Mouse (Mus musculus) hindbrain, embryonic 13.5 days (tissue): ENCODE results near the gene Chic1. TPM values are rescaled to one million over a fixed set of nuclear protein-coding genes. Genes with fewer than 3 reads are reported as not detected.

Experiments
- ATAC-seq: fragments of 200-750 bp; cut with Nextera tagmentation; 2 replicates; pipeline ENCODE4 v1.8.0; 2017; ENCODE audit warnings: moderate TSS enrichment; ENCODE audit not compliant: low FRiP score
- H3K27ac ChIP-seq: fragments of 300-500 bp; sonication (generic); 2 replicates; pipeline ENCODE4 v1.5.1; 2015; ENCODE audit warnings: inconsistent platforms, mild to moderate bottlenecking, moderate library complexity
- H3K27me3 ChIP-seq: fragments of 300-500 bp; sonication (generic); 2 replicates; pipeline ENCODE4 v1.6.1; 2015; ENCODE audit warnings: mild to moderate bottlenecking, inconsistent platforms
- H3K36me3 ChIP-seq: fragments of 300-500 bp; sonication (generic); 2 replicates; pipeline ENCODE4 v1.6.1; 2015; ENCODE audit warnings: mild to moderate bottlenecking, inconsistent platforms
- H3K4me1 ChIP-seq: fragments of 300-500 bp; sonication (generic); replicated peaks from 2 replicates; pipeline ENCODE4 v1.6.1; 2015; ENCODE audit warnings: inconsistent platforms
- H3K4me2 ChIP-seq: fragments of 300-500 bp; sonication (generic); 2 replicates; pipeline ENCODE4 v1.6.1; 2015; ENCODE audit warnings: inconsistent platforms, mild to moderate bottlenecking, moderate library complexity
- H3K4me3 ChIP-seq: fragments of 300-500 bp; sonication (generic); 2 replicates; pipeline ENCODE4 v1.5.1; 2015; ENCODE audit warnings: mild to moderate bottlenecking, inconsistent platforms
- H3K9ac ChIP-seq: fragments of 300-500 bp; sonication (generic); 2 replicates; pipeline ENCODE4 v1.6.1; 2015; ENCODE audit warnings: mild to moderate bottlenecking, inconsistent platforms
- H3K9me3 ChIP-seq: fragments of 300-500 bp; sonication (generic); 2 replicates; pipeline ENCODE4 v1.6.1; 2016; ENCODE audit warnings: inconsistent platforms
- WGBS: fragments of 180-500 bp; shearing (Covaris S2); methylation state at CpG from one replicate; pipeline ENCODE4 v1.1.7; 2015; 5-methylcytosine and 5-hydroxymethylcytosine counted together
- polyA plus RNA-seq: library from polyadenylated mRNA; unstranded; fragments of >200 nt; fragmentation: Nextera tagmentation; extraction: Ambion mirVana; gene quantifications from 2 replicates; pipeline ENCODE4 v1.2.1, GENCODE M21; 2015

Chic1 gene
- polyA plus RNA-seq, 1 experiment from 2014 or later = 8.8 TPM

GRCm38 (mm10) chrX:103440803-103441202 is 84.5 kb downstream of the Chic1 start:
- 12% methylated on average over 1 of the region's 1 CpGs for WGBS
- ATAC-seq = peak; percentile 7; the same call in 1 of the 2 replicates
- H3K36me3 ChIP-seq = no peaks in the 10 kb centered on the region
- H3K27ac ChIP-seq = no peak overlapping the region
- no peak overlapping the region for H3K4me3 ChIP-seq
- H3K9ac ChIP-seq = no peak overlapping the region
- H3K27me3 ChIP-seq = peaks cover 65% of the 10 kb centered on the region
- H3K4me2 ChIP-seq = no peak overlapping the region
- H3K9me3 ChIP-seq = no peaks in the 10 kb centered on the region
- no peaks in the 10 kb centered on the region for H3K4me1 ChIP-seq

- Histone ChIP-seq H3K27ac (no peak overlapping the region), H3K4me3 (no peak overlapping the region), H3K36me3 (no peaks in the 10 kb centered on the region), H3K4me1 (peaks cover 9% of the 10 kb centered on the region), H3K9me3 (no peaks in the 10 kb centered on the region), H3K27me3 (peaks cover 68% of the 10 kb centered on the region), H3K9ac (no peak overlapping the region), H3K4me2 (no peak overlapping the region)
- 37% methylated on average over 7 of the region's 7 CpGs for WGBS
- no peak for ATAC-seq
Measured at GRCm38 (mm10) chrX:103443755-103444154, 87.5 kb downstream of the Chic1 start.

Other genes starting within 250 kb of the Chic1 start
- 78.5 and 82.4 TPM in 2 replicates for gene Nap1l2, start 169.8 kb upstream of the Chic1 start, polyA plus RNA-seq
- gene Cdx4, start 35.1 kb upstream of the Chic1 start, polyA plus RNA-seq = not detected in 2 replicates
- gene Tsx, start 58.0 kb downstream of the Chic1 start, polyA plus RNA-seq = 0.43 TPM in 1 of 2 replicates, not detected in the other
- gene Gm26992, start 65.5 kb downstream of the Chic1 start, polyA plus RNA-seq = not detected in 2 replicates